Comparison of ENCODE assay signal across 8 mouse cellular contexts in the genomic region with DNA sequence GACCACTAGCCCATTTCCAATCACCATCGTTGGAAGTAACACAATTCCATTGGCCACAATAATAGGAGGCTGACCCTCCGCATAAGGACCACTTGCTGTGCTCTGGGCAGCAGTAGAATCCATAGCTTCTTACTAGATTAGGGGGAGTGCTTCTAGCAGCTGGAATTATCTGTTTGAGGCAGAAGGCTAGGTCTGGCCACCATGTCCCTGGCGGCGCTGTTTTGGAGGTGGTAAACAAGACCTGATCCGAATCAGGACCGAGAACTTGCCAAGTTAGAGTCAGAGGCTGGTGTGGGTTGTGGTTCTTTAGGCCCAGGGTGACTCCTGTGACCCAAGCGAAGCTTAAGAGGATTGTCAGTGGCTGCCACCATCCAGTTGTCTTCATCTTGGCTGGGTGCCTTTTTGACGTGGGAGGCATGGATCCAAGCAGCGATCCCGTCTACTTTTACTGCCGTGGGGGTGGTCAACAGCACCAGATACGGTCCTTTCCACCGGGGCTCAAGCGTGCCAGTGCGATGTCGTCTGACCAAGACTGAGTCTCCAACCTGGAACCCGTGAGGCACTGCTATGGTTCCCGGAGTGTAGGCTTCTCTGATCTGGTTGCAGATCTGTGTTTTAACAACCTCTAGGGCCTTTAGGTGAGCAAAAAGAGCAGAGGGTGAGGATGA. TPM values are rescaled to one million over a fixed set of nuclear protein-coding genes. Genes with fewer than 3 reads are reported as not detected.
A peak's percentile ranks its signal among the peaks of the same experiment; 100 is the strongest.
DNase-seq lines count a peak whose midpoint lies in the region; ATAC-seq and TF ChIP-seq lines count a peak whose summit lies in the region.

No protein-coding gene starts in this region.

- ATAC-seq in lung, embryonic 16.5 days (ENCODE audit: low read depth), result no peak
- peak; percentile 31 for ATAC-seq in erythroid progenitor cell, adult 5-6 weeks (replicated peaks; ENCODE audit: low FRiP score, poor library complexity, severe bottlenecking)
- ATAC-seq in intestine, embryonic 15.5 days, result no peak
- ATAC-seq in midbrain, embryonic 12.5 days (ENCODE audit: low FRiP score, low read depth), result no peak; the same call in 1 of the 2 replicates

- peaks cover 8% of the 10 kb centered on the region for H3K4me1 ChIP-seq in lung, embryonic 16.5 days (replicated peaks; ENCODE audit: control insufficient read depth, insufficient read depth, low read length)
- peaks cover 5% of the 10 kb centered on the region; the same call in 1 of the 2 replicates for H3K4me1 ChIP-seq in bone marrow macrophage, adult 2 months (ENCODE audit: control insufficient read depth, insufficient read depth, low read length)
- 0 out of 2 replicates have a peak, but pooled peaks cover 3% of the 10 kb centered on the region for H3K4me1 ChIP-seq in intestine, embryonic 15.5 days (replicated peaks)
- H3K4me1 ChIP-seq in midbrain, embryonic 12.5 days, result peaks cover 15% of the 10 kb centered on the region

- no peak for TF ChIP-seq POLR2A in bone marrow macrophage, adult 2 months (IDR thresholded peaks at IDR 0.05; ENCODE audit: borderline replicate concordance, low read depth, low read length)

- H3K36me3 ChIP-seq in lung, embryonic 16.5 days (ENCODE audit: control insufficient read depth, insufficient read depth, low read length), result peaks cover 24% of the 10 kb centered on the region
- peaks cover 14% of the 10 kb centered on the region for H3K36me3 ChIP-seq in intestine, embryonic 15.5 days
- peaks cover 33% of the 10 kb centered on the region for H3K36me3 ChIP-seq in midbrain, embryonic 12.5 days

- TF ChIP-seq CTCF in bone marrow macrophage, adult 2 months (IDR thresholded peaks at IDR 0.05; ENCODE audit: low read depth, low read length), result no peak
- no peak for TF ChIP-seq CTCF in layer of hippocampus, adult 2 months (conservative IDR thresholded peaks at IDR 0.05)

- peaks cover 17% of the 10 kb centered on the region for H3K9me3 ChIP-seq in lung, embryonic 16.5 days (ENCODE audit: control insufficient read depth, low read length)
- no peaks in the 10 kb centered on the region for H3K9me3 ChIP-seq in intestine, embryonic 15.5 days
- H3K9me3 ChIP-seq in midbrain, embryonic 12.5 days, result peaks cover 33% of the 10 kb centered on the region

- 96% methylated on average over 18 of the region's 18 CpGs for WGBS in lung, embryonic 16.5 days
- 97% methylated on average over 18 of the region's 18 CpGs for WGBS in intestine, embryonic 15.5 days
- WGBS in midbrain, embryonic 12.5 days, result 97% methylated on average over 18 of the region's 18 CpGs

- no peak for DNase-seq in lung, postnatal 14 days
- DNase-seq in retina, postnatal 1 day, result no peak
- DNase-seq in layer of hippocampus, adult 2 months (ENCODE audit: low spot score in 2 of 2), result no peak

- peak overlapping the region; percentile 98 for H3K4me3 ChIP-seq in lung, embryonic 16.5 days (ENCODE audit: low read length)
- H3K4me3 ChIP-seq in bone marrow macrophage, adult 2 months (ENCODE audit: insufficient read depth, low read length), result peak overlapping the region; percentile 67
- peak overlapping the region; percentile 87; the same call in 1 of the 2 replicates for H3K4me3 ChIP-seq in intestine, embryonic 15.5 days (replicated peaks)
- H3K4me3 ChIP-seq in midbrain, embryonic 12.5 days, result peak overlapping the region; percentile 75
- no peak overlapping the region for H3K4me3 ChIP-seq in layer of hippocampus, adult 2 months

- H3K9ac ChIP-seq in lung, embryonic 16.5 days (ENCODE audit: low read length), result peak overlapping the region; percentile 91
- peak overlapping the region; percentile 23 for H3K9ac ChIP-seq in intestine, embryonic 15.5 days
- no peak overlapping the region for H3K9ac ChIP-seq in midbrain, embryonic 12.5 days (replicated peaks)

- no peak overlapping the region for H3K27ac ChIP-seq in lung, embryonic 16.5 days (ENCODE audit: low read length)
- no peak overlapping the region for H3K27ac ChIP-seq in bone marrow macrophage, adult 2 months (ENCODE audit: insufficient read depth, low read depth, low read length)
- no peak overlapping the region for H3K27ac ChIP-seq in intestine, embryonic 15.5 days
- no peak overlapping the region for H3K27ac ChIP-seq in midbrain, embryonic 12.5 days (replicated peaks)
- no peak overlapping the region for H3K27ac ChIP-seq in layer of hippocampus, adult 2 months

- peak overlapping the region; percentile 87 for H3K4me2 ChIP-seq in lung, embryonic 16.5 days (ENCODE audit: low read depth, low read length)
- H3K4me2 ChIP-seq in intestine, embryonic 15.5 days (replicated peaks), result peak overlapping the region; percentile 62
- H3K4me2 ChIP-seq in midbrain, embryonic 12.5 days (replicated peaks), result peak overlapping the region; percentile 87

- no peaks in the 10 kb centered on the region for H3K27me3 ChIP-seq in lung, embryonic 16.5 days (ENCODE audit: control insufficient read depth, insufficient read depth, low read depth, low read length)
- H3K27me3 ChIP-seq in intestine, embryonic 15.5 days (replicated peaks), result no peaks in the 10 kb centered on the region
- H3K27me3 ChIP-seq in midbrain, embryonic 12.5 days, result no peaks in the 10 kb centered on the region

RNA-seq across cellular contexts. Expression of gene Ncapg2, which starts 1.1 kb away (rescaled TPM):
- 43.1 and 46.4 TPM in 2 replicates for polyA plus RNA-seq in lung, embryonic 16.5 days (2015; fragmentation: Nextera tagmentation; extraction: Ambion mirVana)
- polyA plus RNA-seq in bone marrow macrophage, adult 2 months (2012; ENCODE audit: insufficient read depth, insufficient read length, missing spikeins), result 73.4 and 77.4 TPM in 2 replicates
- total RNA-seq in erythroid progenitor cell, adult 5-6 weeks (2015; ENCODE audit: low replicate concordance), result 282 and 315 TPM in 2 replicates
- total RNA-seq in erythroid progenitor cell, adult 5-6 weeks (2017; ENCODE audit: low replicate concordance), result 548 and 615 TPM in 2 replicates
- polyA plus RNA-seq in intestine, embryonic 15.5 days (2015; fragmentation: Nextera tagmentation; extraction: Ambion mirVana), result 29.9 and 32.7 TPM in 2 replicates
- 39.1 and 42.9 TPM in 2 replicates for polyA plus RNA-seq in midbrain, embryonic 12.5 days (2016; fragmentation: Nextera tagmentation; extraction: Ambion mirVana)
- 1 to 10 TPM; 5.1 to 5.8 TPM for total RNA-seq in layer of hippocampus, adult 2 months (2021)
